Mouse (Mus musculus): ENCODE data around the gene Qdpr. TPM values are rescaled to one million over a fixed set of nuclear protein-coding genes. Genes with fewer than 3 reads are reported as not detected.

The Qdpr gene
- polyA plus RNA-seq, 1 experiment from 2014 or later, result 130 TPM

DNA sequence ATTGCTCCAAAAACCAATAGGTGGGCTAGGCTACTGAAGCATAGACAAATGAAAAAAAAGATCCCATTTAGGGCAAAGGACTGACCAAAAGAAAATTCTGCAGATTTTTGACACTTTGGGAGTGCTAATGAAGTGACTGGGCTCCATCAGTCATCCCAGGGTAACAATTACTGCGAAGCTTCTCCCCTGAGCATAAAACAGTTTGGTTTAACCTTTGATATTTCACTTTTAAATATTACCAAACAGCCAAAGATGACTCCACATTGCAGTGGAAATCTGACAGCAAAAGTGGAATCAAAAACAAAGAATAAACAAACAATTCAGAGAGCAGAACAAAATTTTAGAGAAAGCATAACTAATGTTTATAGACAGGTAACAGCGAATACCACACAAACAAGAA lies 31.1 kb upstream of the Qdpr start:
- H3K27me3 ChIP-seq (replicated peaks; ENCODE audit: low read depth, poor library complexity, severe bottlenecking), result no peaks in the 10 kb centered on the region
- WGBS, result 84% methylated on average over 2 of the region's 2 CpGs
- H3K4me1 ChIP-seq, result no peaks in the 10 kb centered on the region
- H3K4me3 ChIP-seq, result no peak overlapping the region
- no peak for DNase-seq (ENCODE audit: low spot score)
- H3K9me3 ChIP-seq, result no peaks in the 10 kb centered on the region
- no peak overlapping the region for H3K27ac ChIP-seq (replicated peaks)
- H3K36me3 ChIP-seq (replicated peaks), result no peaks in the 10 kb centered on the region

DNA sequence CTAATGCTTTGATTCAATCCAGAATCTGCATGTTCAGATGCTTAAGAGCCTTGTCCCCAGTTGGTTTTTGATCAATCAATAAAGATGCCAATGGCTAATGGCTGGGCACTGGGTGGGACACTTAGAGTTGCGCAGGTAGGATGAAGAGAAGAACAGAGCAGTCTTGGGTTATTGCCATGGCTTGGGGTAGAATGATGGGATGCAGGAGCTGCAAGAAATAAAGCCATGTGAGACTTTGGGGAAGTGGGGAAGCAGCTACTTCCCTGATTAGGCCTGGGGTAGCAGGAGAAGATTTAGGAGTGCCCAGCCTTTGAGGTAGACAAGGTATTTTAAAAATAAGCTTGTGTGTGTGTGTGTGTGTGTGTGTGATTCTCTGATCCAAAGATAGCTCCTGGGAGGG lies 30.0 kb upstream of the Qdpr start:
- no peaks in the 10 kb centered on the region for H3K27me3 ChIP-seq (replicated peaks; ENCODE audit: low read depth, poor library complexity, severe bottlenecking)
- no peak for DNase-seq (ENCODE audit: low spot score)
- H3K4me3 ChIP-seq, result no peak overlapping the region
- no peak overlapping the region for H3K27ac ChIP-seq (replicated peaks)
- WGBS, result 91% methylated on average over 1 of the region's 1 CpGs
- H3K4me1 ChIP-seq, result no peaks in the 10 kb centered on the region
- no peaks in the 10 kb centered on the region for H3K36me3 ChIP-seq (replicated peaks)
- no peaks in the 10 kb centered on the region for H3K9me3 ChIP-seq

DNA sequence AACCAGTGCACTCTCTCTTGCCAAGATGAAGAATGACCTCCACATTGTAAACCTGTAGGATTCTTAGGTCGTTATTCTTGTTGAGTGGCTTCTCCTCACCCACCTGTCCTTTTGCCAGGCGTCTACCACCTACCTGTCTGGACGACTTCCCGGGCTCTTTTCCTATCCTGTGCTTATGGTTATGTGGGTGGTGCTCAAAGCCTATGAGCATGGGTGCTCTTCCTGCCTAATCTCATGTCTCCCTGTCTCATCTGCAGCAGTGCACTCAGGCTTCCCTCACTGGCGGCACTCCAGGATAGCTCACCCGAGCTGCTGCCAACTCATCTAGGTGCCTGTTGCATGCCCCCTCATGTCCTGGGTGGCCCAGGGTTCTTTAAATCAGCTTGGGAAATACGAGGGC lies 27.6 kb upstream of the Qdpr start:
- H3K9me3 ChIP-seq, result no peaks in the 10 kb centered on the region
- H3K36me3 ChIP-seq (replicated peaks), result no peaks in the 10 kb centered on the region
- H3K27ac ChIP-seq (replicated peaks), result no peak overlapping the region
- DNase-seq (ENCODE audit: low spot score), result no peak
- H3K4me1 ChIP-seq, result peaks cover 6% of the 10 kb centered on the region; the same call in 1 of the 2 replicates
- H3K4me3 ChIP-seq, result no peak overlapping the region
- WGBS, result 86% methylated on average over 7 of the region's 7 CpGs
- no peaks in the 10 kb centered on the region for H3K27me3 ChIP-seq (replicated peaks; ENCODE audit: low read depth, poor library complexity, severe bottlenecking)

DNA sequence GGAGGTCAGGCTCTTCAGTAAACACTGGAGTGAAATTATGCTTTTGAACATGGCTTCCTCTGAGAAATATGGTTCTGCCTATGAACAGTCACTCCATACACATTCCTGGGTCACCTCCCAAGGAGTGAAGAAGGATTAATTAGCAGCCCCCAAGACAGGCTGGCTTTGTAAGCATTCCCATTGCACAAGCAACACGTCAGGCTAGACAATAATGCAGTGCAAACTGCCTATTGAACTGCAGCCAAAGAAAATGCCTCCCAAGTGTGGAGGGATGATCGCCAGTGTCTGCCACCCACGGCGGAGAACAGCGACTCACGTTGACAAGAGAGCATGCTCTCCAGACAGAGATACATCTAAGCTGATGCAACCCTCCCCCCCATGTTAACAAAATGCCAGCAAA lies 26.3 kb upstream of the Qdpr start:
- WGBS, result 72% methylated on average over 6 of the region's 6 CpGs
- H3K4me1 ChIP-seq, result peaks cover 6% of the 10 kb centered on the region; the same call in 1 of the 2 replicates
- H3K9me3 ChIP-seq, result no peaks in the 10 kb centered on the region
- H3K27ac ChIP-seq (replicated peaks), result no peak overlapping the region
- no peaks in the 10 kb centered on the region for H3K27me3 ChIP-seq (replicated peaks; ENCODE audit: low read depth, poor library complexity, severe bottlenecking)
- H3K36me3 ChIP-seq (replicated peaks), result no peaks in the 10 kb centered on the region
- no peak overlapping the region for H3K4me3 ChIP-seq
- DNase-seq (ENCODE audit: low spot score), result no peak

DNA sequence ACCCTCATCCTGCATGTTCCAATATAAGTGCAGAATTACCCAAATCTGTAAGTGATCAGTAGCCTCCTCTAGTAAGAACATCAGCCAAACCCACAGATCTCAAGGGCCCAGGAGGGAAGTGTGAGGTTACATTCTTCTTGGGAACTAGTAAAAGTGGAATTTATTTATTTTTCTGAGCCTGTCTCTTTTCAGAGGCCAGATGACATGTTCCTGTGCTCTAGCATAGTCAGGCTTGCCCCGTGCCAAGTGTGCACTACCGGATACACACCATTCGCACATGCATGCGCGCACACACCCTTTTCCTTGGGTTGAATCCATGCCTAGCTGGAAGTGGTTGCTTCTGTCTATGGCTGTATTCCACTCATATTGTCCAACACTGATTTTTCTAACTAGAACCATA lies 25.7 kb upstream of the Qdpr start:
- no peak for DNase-seq (ENCODE audit: low spot score)
- no peaks in the 10 kb centered on the region for H3K36me3 ChIP-seq (replicated peaks)
- H3K4me3 ChIP-seq, result no peak overlapping the region
- no peaks in the 10 kb centered on the region for H3K9me3 ChIP-seq
- 90% methylated on average over 5 of the region's 5 CpGs for whole genome bisulfite sequencing
- H3K27me3 ChIP-seq (replicated peaks; ENCODE audit: low read depth, poor library complexity, severe bottlenecking), result no peaks in the 10 kb centered on the region
- no peak overlapping the region for H3K27ac ChIP-seq (replicated peaks)
- peaks cover 6% of the 10 kb centered on the region; the same call in 1 of the 2 replicates for H3K4me1 ChIP-seq

DNA sequence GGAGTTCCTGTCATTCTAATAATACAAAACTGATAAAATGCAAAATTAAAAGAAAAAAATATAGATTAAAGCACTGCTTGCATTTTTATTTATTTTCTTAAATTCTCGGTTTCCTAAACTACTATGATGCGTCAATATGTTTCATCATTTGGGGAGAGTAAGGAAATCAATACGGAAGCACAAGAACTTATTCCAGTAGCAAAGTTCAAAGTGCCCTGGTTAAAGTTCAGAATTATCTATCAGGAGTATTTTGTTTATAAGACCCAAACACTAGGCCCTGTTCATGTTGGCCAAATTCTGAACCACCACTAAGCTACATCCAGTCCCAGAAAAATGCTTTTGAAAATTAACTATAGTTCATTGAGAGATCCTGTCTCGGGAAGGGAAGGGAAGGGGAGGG lies 24.7 kb upstream of the Qdpr start:
- no peaks in the 10 kb centered on the region for H3K9me3 ChIP-seq
- no peak overlapping the region for H3K27ac ChIP-seq (replicated peaks)
- H3K36me3 ChIP-seq (replicated peaks), result no peaks in the 10 kb centered on the region
- H3K27me3 ChIP-seq (replicated peaks; ENCODE audit: low read depth, poor library complexity, severe bottlenecking), result no peaks in the 10 kb centered on the region
- peaks cover 6% of the 10 kb centered on the region; the same call in 1 of the 2 replicates for H3K4me1 ChIP-seq
- DNase-seq (ENCODE audit: low spot score), result no peak
- H3K4me3 ChIP-seq, result no peak overlapping the region
- 68% methylated on average over 4 of the region's 4 CpGs for WGBS

DNA sequence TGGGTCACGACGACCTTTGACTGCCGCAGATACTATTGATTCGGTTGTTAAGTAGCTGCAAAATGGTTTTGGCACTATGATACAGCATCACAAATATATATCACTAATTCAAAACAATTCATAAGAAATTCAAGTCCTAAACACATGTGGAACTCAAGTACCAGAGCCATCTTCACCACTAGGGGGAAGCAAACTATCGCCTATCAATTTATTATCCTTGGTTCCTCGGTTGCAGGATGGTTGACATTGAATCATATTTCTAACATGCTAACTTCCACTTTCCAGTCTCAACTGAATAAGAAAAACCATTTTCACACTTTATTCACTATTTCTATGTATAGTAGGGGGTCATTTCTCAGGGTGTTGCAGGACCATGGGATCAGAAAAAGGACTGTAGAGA lies 24.2 kb upstream of the Qdpr start:
- peak; percentile 31 for DNase-seq (ENCODE audit: low spot score)
- 35% methylated on average over 6 of the region's 6 CpGs for WGBS
- Histone ChIP-seq H3K4me1 (peaks cover 6% of the 10 kb centered on the region; the same call in 1 of the 2 replicates), H3K27me3 (replicated peaks; ENCODE audit: low read depth, poor library complexity, severe bottlenecking) (no peaks in the 10 kb centered on the region), H3K36me3 (replicated peaks) (no peaks in the 10 kb centered on the region), H3K27ac (replicated peaks) (no peak overlapping the region), H3K4me3 (no peak overlapping the region), H3K9me3 (no peaks in the 10 kb centered on the region)

DNA sequence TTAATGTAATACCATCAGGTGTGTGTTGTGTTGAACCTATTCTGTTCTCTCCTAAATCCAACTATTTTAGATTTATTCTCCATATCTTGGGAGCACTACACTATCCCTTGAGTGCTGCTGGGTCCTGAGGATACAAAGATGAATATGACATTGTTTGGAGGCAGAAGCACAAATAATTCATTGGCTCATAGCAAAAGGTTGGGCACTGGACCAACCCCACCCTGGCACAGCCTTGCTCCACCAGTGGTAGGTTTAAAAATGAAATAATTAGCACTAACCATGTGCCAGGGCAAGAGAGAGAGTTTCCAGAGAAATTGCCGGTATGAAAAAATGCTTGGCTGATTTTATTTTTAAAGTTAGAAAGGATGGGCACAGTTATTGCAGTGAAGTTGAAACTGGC lies 23.5 kb upstream of the Qdpr start:
- 93% methylated on average over 1 of the region's 1 CpGs for WGBS
- H3K4me1 ChIP-seq, result peaks cover 6% of the 10 kb centered on the region; the same call in 1 of the 2 replicates
- no peak for DNase-seq (ENCODE audit: low spot score)
- H3K27me3 ChIP-seq (replicated peaks; ENCODE audit: low read depth, poor library complexity, severe bottlenecking), result no peaks in the 10 kb centered on the region
- H3K27ac ChIP-seq (replicated peaks), result no peak overlapping the region
- no peaks in the 10 kb centered on the region for H3K36me3 ChIP-seq (replicated peaks)
- H3K4me3 ChIP-seq, result no peak overlapping the region
- no peaks in the 10 kb centered on the region for H3K9me3 ChIP-seq

DNA sequence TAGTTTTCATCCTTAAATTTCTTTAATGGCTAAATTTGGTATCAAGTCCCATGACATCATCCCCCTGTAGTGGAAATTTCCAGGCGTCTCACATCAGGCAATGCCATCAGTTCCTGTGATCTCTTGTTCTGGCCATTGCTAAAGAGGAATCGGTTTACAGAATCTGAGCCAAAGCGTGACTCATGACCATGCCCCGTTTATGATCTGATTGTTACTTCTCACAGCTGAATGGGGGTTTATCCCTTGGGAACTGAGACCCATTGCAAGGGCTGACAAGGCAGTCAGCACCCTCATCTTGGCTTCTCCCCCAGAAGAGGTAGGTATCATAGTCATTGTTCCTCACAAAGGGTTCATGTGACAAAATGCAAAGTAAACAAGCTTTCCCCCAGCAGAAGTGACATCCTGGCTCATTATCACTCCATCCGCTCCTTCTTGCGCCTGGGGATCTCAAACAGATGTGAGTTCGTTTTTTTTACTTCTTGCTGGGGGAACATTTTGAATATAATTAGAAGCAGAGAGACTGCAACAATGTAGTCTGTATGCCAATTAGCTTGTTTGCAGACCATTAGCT lies 22.9 kb upstream of the Qdpr start:
- Histone ChIP-seq H3K27ac (replicated peaks) (no peak overlapping the region), H3K4me1 (peaks cover 6% of the 10 kb centered on the region; the same call in 1 of the 2 replicates), H3K36me3 (replicated peaks) (no peaks in the 10 kb centered on the region), H3K27me3 (replicated peaks; ENCODE audit: low read depth, poor library complexity, severe bottlenecking) (no peaks in the 10 kb centered on the region), H3K9me3 (no peaks in the 10 kb centered on the region), H3K4me3 (no peak overlapping the region)
- 50% methylated on average over 7 of the region's 7 CpGs for WGBS
- DNase-seq (ENCODE audit: low spot score), result no peak

DNA sequence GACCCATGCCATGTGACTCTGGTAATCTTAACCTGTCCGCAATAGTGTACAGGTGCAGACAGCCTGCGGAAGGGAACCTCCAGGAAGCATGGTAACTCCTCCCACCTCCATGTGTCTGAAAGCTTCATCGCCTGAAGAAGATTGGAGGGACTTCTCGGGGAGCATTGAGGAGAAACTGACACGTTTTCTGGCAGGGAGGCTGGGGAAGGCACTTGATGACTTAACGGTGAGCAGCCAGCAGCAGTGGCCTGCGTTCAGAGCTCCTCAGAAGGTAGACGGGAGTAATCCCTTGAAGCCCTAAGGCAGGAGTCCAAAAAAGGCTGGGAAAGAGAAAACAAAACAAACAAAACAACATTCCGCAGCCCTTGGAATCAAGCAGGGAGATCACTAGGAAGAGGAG lies 4.4 kb upstream of the Qdpr start:
- H3K4me3 ChIP-seq, result no peak overlapping the region
- H3K36me3 ChIP-seq (replicated peaks), result no peaks in the 10 kb centered on the region
- WGBS, result 34% methylated on average over 9 of the region's 9 CpGs
- H3K27me3 ChIP-seq (replicated peaks; ENCODE audit: low read depth, poor library complexity, severe bottlenecking), result no peaks in the 10 kb centered on the region
- peaks cover 12% of the 10 kb centered on the region for H3K4me1 ChIP-seq
- no peak overlapping the region for H3K27ac ChIP-seq (replicated peaks)
- no peaks in the 10 kb centered on the region for H3K9me3 ChIP-seq
- no peak for DNase-seq (ENCODE audit: low spot score)

DNA sequence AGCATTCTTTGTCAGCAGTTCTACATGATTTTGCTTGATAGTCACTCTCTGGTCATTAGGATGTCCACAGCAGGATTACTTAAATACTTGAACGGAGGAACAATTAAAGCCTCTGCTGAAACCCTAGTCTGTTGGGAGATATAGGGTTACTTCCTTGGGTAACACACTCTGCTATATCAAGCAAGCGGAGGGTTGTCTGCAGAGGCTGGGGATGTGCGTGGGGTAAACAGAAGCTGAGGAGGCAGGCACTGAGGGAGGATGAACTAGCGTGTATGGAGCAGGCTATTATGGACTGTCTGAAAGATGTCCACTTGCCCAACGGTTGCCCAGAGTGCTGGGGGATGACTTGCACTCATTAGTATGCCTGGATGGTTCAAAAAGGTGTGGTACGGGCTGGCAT lies 3.4 kb upstream of the Qdpr start, which contains the start of gene Clrn2:
Gene Clrn2, plus strand, starts transcription at position 301 of the 400 bp plus-strand sequence.
- no peak for DNase-seq (ENCODE audit: low spot score)
- Histone ChIP-seq H3K36me3 (replicated peaks) (no peaks in the 10 kb centered on the region), H3K27ac (replicated peaks) (no peak within 1 kb of the TSS), H3K27me3 (replicated peaks; ENCODE audit: low read depth, poor library complexity, severe bottlenecking) (no peaks in the 10 kb centered on the region; the same call in 1 of the 2 replicates), H3K4me3 (no peak within 1 kb of the TSS), H3K9me3 (no peaks in the 10 kb centered on the region), H3K4me1 (peaks cover 21% of the 10 kb centered on the region)
- 60% methylated on average over 6 of the region's 6 CpGs for WGBS

DNA sequence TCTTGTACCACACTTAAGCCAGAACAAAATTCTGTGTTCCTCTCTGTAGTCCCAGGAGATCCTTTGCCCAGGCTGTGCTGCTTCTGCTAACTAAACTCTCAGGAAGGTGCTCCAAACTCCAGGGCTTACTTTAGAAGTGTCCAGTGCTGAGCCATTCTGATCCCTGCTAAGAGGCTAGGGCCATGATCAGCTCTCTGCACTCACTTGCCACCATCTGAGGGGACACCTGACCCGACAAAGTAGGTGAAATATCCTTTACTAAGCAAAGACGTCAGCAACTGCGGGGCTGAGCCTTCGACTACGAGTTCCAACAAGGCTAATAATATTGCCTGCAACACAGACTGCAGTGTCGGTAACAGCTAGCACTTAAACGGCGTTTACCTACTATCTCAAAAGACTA lies 830 bp downstream of the Qdpr start:
- DNase-seq (ENCODE audit: low spot score), result peak; percentile 15
- WGBS, result 7% methylated on average over 8 of the region's 8 CpGs
- Histone ChIP-seq H3K4me1 (peaks cover 24% of the 10 kb centered on the region), H3K27me3 (replicated peaks; ENCODE audit: low read depth, poor library complexity, severe bottlenecking) (no peaks in the 10 kb centered on the region; the same call in 1 of the 2 replicates), H3K36me3 (replicated peaks) (peaks cover 19% of the 10 kb centered on the region), H3K9me3 (no peaks in the 10 kb centered on the region), H3K4me3 (peak overlapping the region; percentile 82), H3K27ac (replicated peaks) (no peak overlapping the region; the same call in 1 of the 2 replicates)

DNA sequence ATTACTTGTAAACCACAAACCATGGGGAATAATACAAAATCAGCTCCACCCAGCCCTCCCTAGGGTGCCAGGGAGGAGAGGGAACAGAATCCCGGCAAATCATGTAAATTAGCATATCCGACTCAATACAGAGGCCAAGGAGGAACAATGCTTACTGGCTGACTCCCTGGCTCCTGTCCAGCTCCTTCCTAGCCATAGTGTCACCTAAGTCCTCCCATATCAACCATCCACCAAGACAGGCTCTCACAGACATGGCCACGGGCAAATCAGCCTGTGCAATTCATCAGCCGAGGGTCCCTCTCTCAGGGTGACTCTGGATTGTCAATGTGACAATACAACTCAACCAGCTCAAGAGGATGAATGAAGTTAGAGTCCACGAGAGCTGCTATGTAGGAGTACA lies 1.4 kb downstream of the Qdpr start:
- DNase-seq (ENCODE audit: low spot score), result no peak
- Histone ChIP-seq H3K4me1 (peaks cover 23% of the 10 kb centered on the region), H3K27me3 (replicated peaks; ENCODE audit: low read depth, poor library complexity, severe bottlenecking) (no peaks in the 10 kb centered on the region; the same call in 1 of the 2 replicates), H3K27ac (replicated peaks) (no peak overlapping the region), H3K36me3 (replicated peaks) (peaks cover 24% of the 10 kb centered on the region), H3K9me3 (no peaks in the 10 kb centered on the region), H3K4me3 (peak overlapping the region; percentile 82; the same call in 1 of the 2 replicates)
- WGBS, result 55% methylated on average over 5 of the region's 5 CpGs
